Mouse (Mus musculus) MEL (cell line): ENCODE results near the gene Mfsd13b. TPM values are rescaled to one million over a fixed set of nuclear protein-coding genes. Genes with fewer than 3 reads are reported as not detected.

ENCODE experiments used
- DNase-seq: peaks from one replicate; pipeline ENCODE4 v3.0.0; 2011; ENCODE audit warnings: low read depth, low spot score
- H3K27ac ChIP-seq: 2 replicates; pipeline ENCODE4 v1.5.1; 2012; ENCODE audit warnings: low read depth, mild to moderate bottlenecking, control low read depth, low read length, moderate library complexity; ENCODE audit not compliant: control insufficient read depth
- H3K27me3 ChIP-seq, 2 experiments: fragments of 150-350 bp in 1 of 2; sonication (generic) in 1 of 2; 2 replicates each; pipeline ENCODE4 v1.6.1; 2012; ENCODE audit warnings: low read length in 2 of 2, mild to moderate bottlenecking in 2 of 2, improper control_type of control experiment in 1 of 2, moderate library complexity in 1 of 2; ENCODE audit not compliant: insufficient read depth in 2 of 2, control insufficient read depth in 1 of 2
- H3K36me3 ChIP-seq, 2 experiments: 2 replicates each; pipeline ENCODE4 v1.6.1; 2012 to 2014; ENCODE audit warnings: low read length in 2 of 2, improper control_type of control experiment in 1 of 2, inconsistent platforms in 1 of 2, mild to moderate bottlenecking in 1 of 2; ENCODE audit not compliant: insufficient read depth in 2 of 2, control insufficient read depth in 1 of 2
- H3K4me1 ChIP-seq, 2 experiments: fragments of 150-350 bp in 1 of 2; sonication (generic) in 1 of 2; 2 replicates each; pipeline ENCODE4 v1.6.1; 2012; ENCODE audit warnings: low read length in 2 of 2, improper control_type of control experiment in 1 of 2, mild to moderate bottlenecking in 1 of 2; ENCODE audit not compliant: insufficient read depth in 2 of 2, control insufficient read depth in 1 of 2
- H3K4me3 ChIP-seq, 2 experiments: fragments of 150-350 bp in 1 of 2; sonication (generic) in 1 of 2; 2 replicates each; pipeline ENCODE4 v1.5.1; 2012; ENCODE audit warnings: low read depth in 2 of 2, low read length in 2 of 2, mild to moderate bottlenecking in 2 of 2, moderate library complexity in 2 of 2, control low read depth in 1 of 2, improper control_type of control experiment in 1 of 2; ENCODE audit not compliant: control insufficient read depth in 1 of 2, insufficient read depth in 1 of 2
- H3K79me2 ChIP-seq: 2 replicates; pipeline ENCODE4 v1.6.1; 2012; ENCODE audit warnings: mild to moderate bottlenecking, low read length, moderate library complexity; ENCODE audit not compliant: control insufficient read depth, poor library complexity, insufficient read depth
- H3K9ac ChIP-seq: 2 replicates; pipeline ENCODE4 v1.6.1; 2012; ENCODE audit warnings: low read depth, mild to moderate bottlenecking, control low read depth, low read length, moderate library complexity; ENCODE audit not compliant: control insufficient read depth, poor library complexity, severe bottlenecking
- H3K9me3 ChIP-seq: fragments of 150-350 bp; sonication (generic); replicated peaks from 2 replicates; pipeline ENCODE4 v1.6.1; 2012; ENCODE audit warnings: mild to moderate bottlenecking, low read length, improper control_type of control experiment, moderate library complexity; ENCODE audit not compliant: insufficient read depth
- BHLHE40 ChIP-seq: IDR thresholded peaks from 2 replicates; pipeline ENCODE4 v1.6.1; 2012; ENCODE audit warnings: low read depth, mild to moderate bottlenecking, inconsistent platforms, low read length, improper control_type of control experiment, borderline replicate concordance
- CHD2 ChIP-seq: IDR thresholded peaks from 2 replicates; pipeline ENCODE4 v1.6.1; 2011; ENCODE audit warnings: low read length, improper control_type of control experiment
- E2F4 ChIP-seq: IDR thresholded peaks from 2 replicates; pipeline ENCODE4 v1.6.1; 2011; ENCODE audit warnings: low read depth, low read length, improper control_type of control experiment, borderline replicate concordance
- ETS1 ChIP-seq: IDR thresholded peaks from 2 replicates; pipeline ENCODE4 v1.6.1; 2012; ENCODE audit warnings: low read depth, mild to moderate bottlenecking, inconsistent platforms, low read length, improper control_type of control experiment, moderate library complexity
- GABPA ChIP-seq: IDR thresholded peaks from 2 replicates; pipeline ENCODE4 v1.6.1; 2012; ENCODE audit warnings: low read depth, mild to moderate bottlenecking, inconsistent platforms, low read length, improper control_type of control experiment, moderate library complexity
- GATA1 ChIP-seq: IDR thresholded peaks from 2 replicates; pipeline ENCODE4 v1.6.1; 2011; ENCODE audit warnings: low read depth, low read length, improper control_type of control experiment
- HCFC1 ChIP-seq: IDR thresholded peaks from 2 replicates; pipeline ENCODE4 v1.6.1; 2012; ENCODE audit warnings: low read depth, mild to moderate bottlenecking, inconsistent platforms, low read length, improper control_type of control experiment, moderate library complexity
- JUND ChIP-seq: IDR thresholded peaks from 2 replicates; pipeline ENCODE4 v1.6.1; 2011; ENCODE audit warnings: low read depth, mild to moderate bottlenecking, improper control_type of control experiment, low read length
- KAT2A ChIP-seq: conservative IDR thresholded peaks from 2 replicates; pipeline ENCODE4 v1.6.1; 2012; ENCODE audit warnings: low read depth, low read length, improper control_type of control experiment, inconsistent platforms
- MAFK ChIP-seq: IDR thresholded peaks from 2 replicates; pipeline ENCODE4 v1.6.1; 2011; ENCODE audit warnings: low read depth, mild to moderate bottlenecking, low read length, improper control_type of control experiment, borderline replicate concordance
- MAZ ChIP-seq: IDR thresholded peaks from 2 replicates; pipeline ENCODE4 v1.6.1; 2012; ENCODE audit warnings: low read depth, mild to moderate bottlenecking, inconsistent platforms, low read length, improper control_type of control experiment
- MYC ChIP-seq: IDR thresholded peaks from 2 replicates; pipeline ENCODE4 v1.6.1; 2011; ENCODE audit warnings: low read depth, mild to moderate bottlenecking, low read length, improper control_type of control experiment, moderate library complexity
- NRF1 ChIP-seq: IDR thresholded peaks from 2 replicates; pipeline ENCODE4 v1.6.1; 2014; ENCODE audit warnings: low read depth, mild to moderate bottlenecking, inconsistent platforms, low read length, improper control_type of control experiment, moderate library complexity; ENCODE audit not compliant: poor library complexity, insufficient read depth, severe bottlenecking
- POLR2AphosphoS2 ChIP-seq: IDR thresholded peaks from 2 replicates; pipeline ENCODE4 v1.6.1; 2011; ENCODE audit warnings: low read length, improper control_type of control experiment
- RCOR1 ChIP-seq: IDR thresholded peaks from 2 replicates; pipeline ENCODE4 v1.6.1; 2012; ENCODE audit warnings: low read depth, mild to moderate bottlenecking, inconsistent platforms, low read length, improper control_type of control experiment
- SIN3A ChIP-seq: IDR thresholded peaks from 2 replicates; pipeline ENCODE4 v1.6.1; 2012; ENCODE audit warnings: low read length, improper control_type of control experiment, inconsistent platforms
- SMC3 ChIP-seq: IDR thresholded peaks from 2 replicates; pipeline ENCODE4 v1.6.1; 2011; ENCODE audit warnings: low read depth, low read length, improper control_type of control experiment
- UBTF ChIP-seq: IDR thresholded peaks from 2 replicates; pipeline ENCODE4 v1.6.1; 2012; ENCODE audit warnings: low read depth, mild to moderate bottlenecking, inconsistent platforms, low read length, improper control_type of control experiment, moderate library complexity, borderline replicate concordance; ENCODE audit not compliant: insufficient read depth
- ZC3H11A ChIP-seq: IDR thresholded peaks from 2 replicates; pipeline ENCODE4 v1.6.1; 2012; ENCODE audit warnings: low read depth, mild to moderate bottlenecking, inconsistent platforms, low read length, improper control_type of control experiment
- ZMIZ1 ChIP-seq: IDR thresholded peaks from 2 replicates; pipeline ENCODE4 v1.6.1; 2012; ENCODE audit warnings: low read depth, mild to moderate bottlenecking, inconsistent platforms, low read length, improper control_type of control experiment, moderate library complexity
- polyA plus RNA-seq, 2 experiments: library from polyadenylated mRNA; stranded (reverse) in 1 of 2; unstranded in 1 of 2; fragments of >175 nt in 1 of 2; fragments of >200 nt in 1 of 2; gene quantifications; 2 replicates each; pipeline versions ENCODE4 v1.2.1 to v1.2.4; 2012; ENCODE audit warnings: low replicate concordance in 2 of 2, low read depth in 1 of 2; ENCODE audit not compliant: insufficient read length in 2 of 2, insufficient read depth in 1 of 2, missing spikeins in 1 of 2
- total RNA-seq: library from RNA; depleted of rRNA; stranded (reverse); fragments of 300-350 nt; gene quantifications from 2 replicates; pipeline ENCODE4 v1.2.3, GENCODE M21; 2012

Mfsd13b gene
- total and polyA plus RNA-seq, 3 experiments = 0.17 TPM; not detected in 2

DNA sequence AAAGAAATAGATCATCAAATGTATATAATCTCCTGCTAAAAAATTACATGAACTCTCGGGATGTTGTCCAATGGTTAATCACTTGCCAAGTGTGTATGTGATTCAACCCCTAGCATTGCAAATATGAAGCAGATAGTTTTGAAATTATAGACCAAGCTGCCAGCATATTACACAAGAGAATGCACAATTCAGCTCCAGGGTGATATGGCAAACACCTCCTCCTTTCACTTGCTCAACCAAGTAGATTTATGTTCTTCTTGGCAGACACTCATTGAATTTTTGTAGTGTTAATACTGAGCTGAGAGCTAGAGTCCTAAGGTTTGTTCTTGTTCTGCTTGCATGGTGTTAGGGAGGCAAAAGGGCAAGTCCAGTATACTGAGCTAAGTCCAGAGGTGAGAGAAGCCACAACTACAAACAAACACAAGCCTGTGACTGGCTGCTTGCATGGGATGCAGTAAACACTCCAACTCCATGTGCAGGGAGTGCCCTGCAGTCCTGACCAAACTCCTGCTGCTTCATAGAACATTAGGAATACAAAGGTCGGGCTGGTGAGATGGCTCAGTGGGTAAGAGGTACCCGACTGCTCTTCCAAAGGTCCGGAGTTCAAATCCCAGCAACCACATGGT, 21.6 kb downstream of the Mfsd13b start:
- Histone ChIP-seq H3K36me3 (no peaks in the 10 kb centered on the region), H3K4me3 (no peak overlapping the region), H3K4me1 (no peaks in the 10 kb centered on the region), H3K27ac (no peak overlapping the region), H3K9ac (no peak overlapping the region), H3K9me3 (no peaks in the 10 kb centered on the region), H3K79me2 (no peaks in the 10 kb centered on the region)
- no peak for TF ChIP-seq MAFK
- no peak for TF ChIP-seq HCFC1
- TF ChIP-seq GABPA = no peak
- no peak for TF ChIP-seq UBTF
- TF ChIP-seq MAZ = no peak
- no peak for TF ChIP-seq SIN3A
- no peak for TF ChIP-seq BHLHE40
- no peak for TF ChIP-seq SMC3
- no peak for TF ChIP-seq GATA1
- no peak for TF ChIP-seq RCOR1
- no peak for TF ChIP-seq ETS1
- TF ChIP-seq KAT2A = no peak
- no peak for TF ChIP-seq ZMIZ1
- TF ChIP-seq MYC = no peak
- TF ChIP-seq ZC3H11A = no peak
- no peak for TF ChIP-seq POLR2AphosphoS2
- TF ChIP-seq JUND = no peak
- TF ChIP-seq NRF1 = no peak
- no peak for TF ChIP-seq E2F4
- no peak for TF ChIP-seq CHD2
- TF ChIP-seq, all 39 proteins: peak for 0
- no peak for DNase-seq
- H3K27me3 ChIP-seq = peaks cover 3% of the 10 kb centered on the region in 2 experiments
